In genomic region chr4:133010611-133011010, GRCm38 (mm10) we compare ENCODE assay signal across 8 mouse cellular contexts. TPM values are rescaled to one million over a fixed set of nuclear protein-coding genes. Genes with fewer than 3 reads are reported as not detected.
A peak's percentile ranks its signal among the peaks of the same experiment; 100 is the strongest.
DNase-seq lines count a peak whose midpoint lies in the region; ATAC-seq and TF ChIP-seq lines count a peak whose summit lies in the region.

No protein-coding gene starts in this region.

- ATAC-seq in kidney, postnatal 0 days (replicated peaks; ENCODE audit: low FRiP score, low read depth): no peak
- no peak for ATAC-seq in neural tube, embryonic 13.5 days (ENCODE audit: low read depth)

- H3K9me3 ChIP-seq in kidney, postnatal 0 days (replicated peaks; ENCODE audit: low read length): no peaks in the 10 kb centered on the region
- no peaks in the 10 kb centered on the region for H3K9me3 ChIP-seq in neural tube, embryonic 13.5 days

- 0 out of 2 replicates have a peak overlapping the region, but pooled peaks have one; percentile 93 for H3K9ac ChIP-seq in kidney, postnatal 0 days (ENCODE audit: low read depth, low read length)
- H3K9ac ChIP-seq in neural tube, embryonic 13.5 days: no peak overlapping the region

- no peak for TF ChIP-seq POLR2A in spleen, adult 2 months (IDR thresholded peaks at IDR 0.05; ENCODE audit: low read depth, low read length)

- peak overlapping the region; percentile 76 for H3K4me2 ChIP-seq in kidney, postnatal 0 days (ENCODE audit: low read length)
- H3K4me2 ChIP-seq in neural tube, embryonic 13.5 days: peak overlapping the region; percentile 99

- WGBS in spleen, adult 2 months: 5% methylated on average over 17 of the region's 17 CpGs
- WGBS in kidney, postnatal 0 days: 2% methylated on average over 17 of the region's 17 CpGs
- under 1% methylated on average over 17 of the region's 17 CpGs for WGBS in neural tube, embryonic 13.5 days

- no peaks in the 10 kb centered on the region for H3K36me3 ChIP-seq in spleen, adult 2 months (ENCODE audit: control insufficient read depth, insufficient read depth, low read length)
- H3K36me3 ChIP-seq in kidney, postnatal 0 days (ENCODE audit: insufficient read depth, low read length): no peaks in the 10 kb centered on the region
- H3K36me3 ChIP-seq in neural tube, embryonic 13.5 days: no peaks in the 10 kb centered on the region

- H3K27ac ChIP-seq in spleen, adult 2 months (ENCODE audit: insufficient read depth, low read length): no peak overlapping the region
- no peak overlapping the region for H3K27ac ChIP-seq in kidney, postnatal 0 days
- H3K27ac ChIP-seq in neural tube, embryonic 13.5 days (replicated peaks): no peak overlapping the region

- H3K4me3 ChIP-seq in spleen, adult 2 months (ENCODE audit: extremely low read depth, insufficient read depth, insufficient read length): peak overlapping the region; percentile 81; the same call in 1 of the 2 replicates
- peak overlapping the region; percentile 70 for H3K4me3 ChIP-seq in kidney, postnatal 0 days (replicated peaks; ENCODE audit: low read depth, low read length)
- H3K4me3 ChIP-seq in neural tube, embryonic 13.5 days: peak overlapping the region; percentile 98

- no peak for TF ChIP-seq CTCF in spleen, adult 2 months (IDR thresholded peaks at IDR 0.05; ENCODE audit: extremely low read depth, insufficient read depth, insufficient read length, insufficient replicate concordance)
- no peak for TF ChIP-seq CTCF in kidney, postnatal 0 days (IDR thresholded peaks at IDR 0.05; ENCODE audit: low read depth)

- no peaks in the 10 kb centered on the region for H3K27me3 ChIP-seq in spleen, adult 2 months (ENCODE audit: control insufficient read depth, insufficient read depth, low read length)
- H3K27me3 ChIP-seq in kidney, postnatal 0 days (ENCODE audit: insufficient read depth, low read length): no peaks in the 10 kb centered on the region
- peaks cover 18% of the 10 kb centered on the region for H3K27me3 ChIP-seq in neural tube, embryonic 13.5 days

- peak; percentile 27 to 53 for DNase-seq in adrenal gland, postnatal 36 days
- no peak for DNase-seq in adrenal gland, adult 2 months
- no peak for DNase-seq in spleen, adult 2 months (ENCODE audit: low read depth in 1 of 2, low spot score in 2 of 2)
- DNase-seq in spleen, postnatal 36 days (ENCODE audit: low spot score in 2 of 2): no peak
- DNase-seq in kidney, postnatal 0 days (ENCODE audit: low spot score): no peak
- no peak for DNase-seq in right cerebral cortex, postnatal 25 days
- DNase-seq in right cerebral cortex, postnatal 36 days (ENCODE audit: low spot score in 2 of 2): no peak

- H3K4me1 ChIP-seq in spleen, adult 2 months (ENCODE audit: control insufficient read depth, insufficient read depth, insufficient read length): peaks cover 15% of the 10 kb centered on the region
- H3K4me1 ChIP-seq in kidney, postnatal 0 days (replicated peaks; ENCODE audit: insufficient read depth, low read length): peaks cover 27% of the 10 kb centered on the region
- peaks cover 38% of the 10 kb centered on the region for H3K4me1 ChIP-seq in neural tube, embryonic 13.5 days (replicated peaks)

RNA-seq across cellular contexts. Expression of gene Ahdc1, which starts 0.4 kb away (rescaled TPM):
- 10 to 100 TPM; 63.7 to 74.1 TPM for total RNA-seq in adrenal gland, postnatal 36 days (2021)
- 10 to 100 TPM; 64.3 to 88.3 TPM for total RNA-seq in adrenal gland, adult 2 months (2021)
- polyA plus RNA-seq in adrenal gland, adult 2 months (2012; rRNA removed): 78.1 and 88.7 TPM in 2 replicates
- polyA plus RNA-seq in spleen, adult 2 months (2012; rRNA removed): 24.3 and 25.1 TPM in 2 replicates
- 6.4 and 6.7 TPM in 2 replicates for polyA plus RNA-seq in kidney, postnatal 0 days (2015; fragmentation: Nextera tagmentation; extraction: Ambion mirVana)
- 9.4 and 9.9 TPM in 2 replicates for polyA plus RNA-seq in neural tube, embryonic 13.5 days (2015; fragmentation: Nextera tagmentation; extraction: Ambion mirVana)

RNA-seq across cellular contexts. Expression of gene Fgr, which starts 36.7 kb away (rescaled TPM):
- total RNA-seq in adrenal gland, postnatal 36 days (2021): under 1 TPM; 0.30 to 0.40 TPM
- under 1 TPM; 0.29 to 0.93 TPM for total RNA-seq in adrenal gland, adult 2 months (2021)
- 0.29 and 0.56 TPM in 2 replicates for polyA plus RNA-seq in adrenal gland, adult 2 months (2012; rRNA removed)
- 37.5 and 39.9 TPM in 2 replicates for polyA plus RNA-seq in spleen, adult 2 months (2012; rRNA removed)
- 0.47 and 0.51 TPM in 2 replicates for polyA plus RNA-seq in kidney, postnatal 0 days (2015; fragmentation: Nextera tagmentation; extraction: Ambion mirVana)
- not detected in 2 replicates for polyA plus RNA-seq in neural tube, embryonic 13.5 days (2015; fragmentation: Nextera tagmentation; extraction: Ambion mirVana)

Comparison
In these comparisons a context has a peak if more than half of its experiments do, and no peak if none do; other contexts are left out.
1. DNase-seq: peak in adrenal gland, postnatal 36 days (2 of 2); none in adrenal gland, adult 2 months (single experiment), spleen, adult 2 months (0 of 2), spleen, postnatal 36 days (0 of 2), kidney, postnatal 0 days (single experiment), right cerebral cortex, postnatal 25 days (single experiment) and right cerebral cortex, postnatal 36 days (0 of 2).
2. RNA of gene Fgr, which starts 36.7 kb away (polyA plus RNA-seq): 37.5 to 39.9 TPM in spleen, adult 2 months; 0.47 to 0.51 TPM in kidney, postnatal 0 days, 0.29 to 0.56 TPM in adrenal gland, adult 2 months and not detected in neural tube, embryonic 13.5 days; every median in the first group is over 10 times any median in the second.
3. Peak in every context shown above with its lines, with median percentiles within 50 percentile points of each other: H3K4me3 ChIP-seq.